Mouse (Mus musculus): Measurements from ENCODE around the gene Pcnp. TPM values are rescaled to one million over a fixed set of nuclear protein-coding genes. Genes with fewer than 3 reads are reported as not detected.

Pcnp gene
- polyA plus RNA-seq, 1 experiment from 2014 or later: 128 TPM

DNA sequence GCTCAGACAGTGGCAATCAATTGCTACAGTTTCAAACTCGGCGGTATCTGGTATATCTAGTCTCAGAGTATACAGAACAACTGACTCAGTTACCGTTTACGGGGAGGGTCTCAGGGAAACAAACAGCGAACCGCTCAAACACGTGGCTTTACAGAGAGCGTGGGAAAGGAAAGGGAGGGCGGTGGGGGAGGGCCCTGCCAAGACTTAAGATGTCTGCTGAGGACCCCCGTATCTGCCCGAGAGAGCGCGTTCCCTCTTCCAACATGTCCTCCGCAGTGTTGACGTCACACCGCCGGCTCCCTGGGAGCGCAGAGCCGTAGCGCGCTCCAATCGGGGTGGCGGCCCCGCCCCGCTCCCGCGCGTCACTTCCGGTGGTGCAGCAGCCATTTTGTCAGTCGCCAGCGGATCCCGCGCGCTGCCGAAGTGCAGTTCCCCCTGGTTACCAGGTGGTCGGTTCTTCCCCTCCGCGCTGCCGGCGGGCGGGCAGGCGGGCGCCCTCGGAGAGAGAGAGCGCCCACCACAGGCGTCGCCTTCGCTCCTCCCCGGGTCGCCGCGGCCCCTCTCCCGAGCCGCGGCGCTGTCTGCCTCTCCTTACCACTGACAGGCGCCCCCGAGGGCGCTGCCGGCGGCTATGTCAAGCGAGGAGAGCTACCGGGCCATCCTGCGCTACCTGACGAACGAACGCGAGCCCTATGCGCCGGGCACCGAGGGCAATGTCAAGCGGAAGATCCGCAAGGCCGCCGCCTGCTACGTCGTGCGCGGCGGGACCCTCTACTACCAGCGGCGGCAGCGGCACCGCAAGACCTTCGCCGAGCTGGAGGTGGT is 55.9 kb downstream of the Pcnp start, which contains the start of gene Zbtb11:
Zbtb11 (plus strand) TSS at position 453 of the 825 bp plus-strand sequence.
- DNase-seq (ENCODE audit: low spot score) (peak; percentile 100), ATAC-seq (ENCODE audit: low FRiP score, low TSS enrichment) (peak; percentile 97)
- Histone ChIP-seq H3K9me3 (ENCODE audit: control insufficient read depth, low read length) (no peaks in the 10 kb centered on the region), H3K36me3 (ENCODE audit: control insufficient read depth, insufficient read depth, low read length) (peaks cover 14% of the 10 kb centered on the region), H3K4me2 (replicated peaks; ENCODE audit: low read depth) (peak within 1 kb of the TSS; percentile 68), H3K4me1 (replicated peaks; ENCODE audit: control insufficient read depth, insufficient read depth) (no peaks in the 10 kb centered on the region), H3K27me3 (ENCODE audit: control insufficient read depth, insufficient read depth, low read length) (no peaks in the 10 kb centered on the region), H3K4me3 (ENCODE audit: low read depth, low read length) (peak within 1 kb of the TSS; percentile 100), H3K27ac (replicated peaks) (peak within 1 kb of the TSS; percentile 97), H3K9ac (ENCODE audit: low read length) (peak within 1 kb of the TSS; percentile 97)
- TF ChIP-seq CTCF (IDR thresholded peaks at IDR 0.05; ENCODE audit: low read depth) (peak; percentile 41), EP300 (optimal IDR thresholded peaks at IDR 0.05) (no peak)
- WGBS: under 1% methylated on average over 70 of the region's 86 CpGs

DNA sequence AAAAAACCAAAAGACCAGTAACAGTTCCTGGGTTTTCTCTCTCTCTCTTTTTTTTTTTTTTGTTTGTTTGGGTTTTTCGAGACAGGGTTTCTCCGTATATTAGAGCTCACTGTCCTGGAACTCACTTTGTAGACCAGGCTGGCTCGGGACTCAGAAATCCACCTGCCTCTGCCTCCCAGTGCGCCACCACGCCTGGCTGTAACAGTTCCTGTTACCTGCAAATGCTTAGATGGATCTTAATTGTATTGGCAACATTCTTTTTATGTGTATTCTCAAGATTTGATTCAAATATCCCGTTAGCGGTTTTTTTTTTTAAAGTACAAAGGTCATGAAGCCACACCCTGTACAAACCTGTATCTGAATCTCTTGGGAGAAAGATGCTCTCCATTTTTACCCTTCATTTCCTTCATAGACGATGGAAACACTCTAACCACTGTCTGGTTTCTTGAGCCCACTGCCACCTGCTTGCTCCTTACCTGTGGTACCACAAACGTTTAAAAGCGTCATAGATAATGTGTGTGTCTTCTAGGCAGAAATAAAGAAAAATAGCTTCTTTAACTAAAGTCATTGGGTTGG is 56.8 kb downstream of the Pcnp start:
- H3K4me3 ChIP-seq (ENCODE audit: low read depth, low read length): peak overlapping the region; percentile 100
- WGBS: 44% methylated on average over 10 of the region's 10 CpGs
- H3K4me2 ChIP-seq (replicated peaks; ENCODE audit: low read depth): peak overlapping the region; percentile 64
- H3K4me1 ChIP-seq (replicated peaks; ENCODE audit: control insufficient read depth, insufficient read depth): no peaks in the 10 kb centered on the region
- H3K9me3 ChIP-seq (ENCODE audit: control insufficient read depth, low read length): no peaks in the 10 kb centered on the region
- no peaks in the 10 kb centered on the region for H3K27me3 ChIP-seq (ENCODE audit: control insufficient read depth, insufficient read depth, low read length)
- DNase-seq (ENCODE audit: low spot score): no peak
- no peak for TF ChIP-seq EP300 (optimal IDR thresholded peaks at IDR 0.05)
- no peak for TF ChIP-seq CTCF (IDR thresholded peaks at IDR 0.05; ENCODE audit: low read depth)
- no peak for ATAC-seq (ENCODE audit: low FRiP score, low TSS enrichment)
- peaks cover 14% of the 10 kb centered on the region for H3K36me3 ChIP-seq (ENCODE audit: control insufficient read depth, insufficient read depth, low read length)
- peak overlapping the region; percentile 74 for H3K27ac ChIP-seq (replicated peaks)
- H3K9ac ChIP-seq (ENCODE audit: low read length): peak overlapping the region; percentile 54; the same call in 1 of the 2 replicates

GRCm38 (mm10) chr16:55971735-55972615 is 57.6 kb downstream of the Pcnp start:
- 0 out of 2 replicates have a peak, but pooled peaks have one; percentile 8 for TF ChIP-seq CTCF (IDR thresholded peaks at IDR 0.05; ENCODE audit: low read depth)
- no peak for TF ChIP-seq EP300 (optimal IDR thresholded peaks at IDR 0.05)
- H3K4me1 ChIP-seq (replicated peaks; ENCODE audit: control insufficient read depth, insufficient read depth): no peaks in the 10 kb centered on the region
- no peak overlapping the region for H3K27ac ChIP-seq (replicated peaks)
- DNase-seq (ENCODE audit: low spot score) (no peak), ATAC-seq (ENCODE audit: low FRiP score, low TSS enrichment) (no peak)
- no peaks in the 10 kb centered on the region for H3K27me3 ChIP-seq (ENCODE audit: control insufficient read depth, insufficient read depth, low read length)
- H3K9me3 ChIP-seq (ENCODE audit: control insufficient read depth, low read length): no peaks in the 10 kb centered on the region
- H3K4me2 ChIP-seq (replicated peaks; ENCODE audit: low read depth): no peak overlapping the region
- no peak overlapping the region for H3K9ac ChIP-seq (ENCODE audit: low read length)
- WGBS: 81% methylated on average over 6 of the region's 6 CpGs
- H3K36me3 ChIP-seq (ENCODE audit: control insufficient read depth, insufficient read depth, low read length): peaks cover 14% of the 10 kb centered on the region
- no peak overlapping the region for H3K4me3 ChIP-seq (ENCODE audit: low read depth, low read length)

DNA sequence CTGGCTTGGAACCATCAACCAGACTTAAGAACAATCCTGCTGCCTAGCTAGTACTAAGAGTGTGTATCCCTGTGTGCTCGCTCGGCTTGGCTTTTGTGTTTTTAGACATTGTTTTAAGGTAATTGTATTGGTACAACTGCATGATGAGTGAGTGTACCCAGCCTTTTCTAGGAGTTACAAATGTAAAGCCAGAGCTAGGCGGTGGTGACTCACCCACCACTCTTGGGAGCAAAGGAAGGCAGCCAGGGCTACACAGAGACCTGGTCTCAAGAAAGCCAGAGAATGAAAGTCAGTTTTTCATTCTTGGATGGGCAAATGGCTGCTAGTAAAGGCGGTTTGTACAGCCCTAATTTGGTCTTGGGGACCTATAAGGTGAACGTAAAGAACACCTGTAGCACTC is 59.1 kb downstream of the Pcnp start:
- Histone ChIP-seq H3K36me3 (ENCODE audit: control insufficient read depth, insufficient read depth, low read length) (peaks cover 14% of the 10 kb centered on the region), H3K27ac (replicated peaks) (no peak overlapping the region), H3K4me1 (replicated peaks; ENCODE audit: control insufficient read depth, insufficient read depth) (no peaks in the 10 kb centered on the region), H3K27me3 (ENCODE audit: control insufficient read depth, insufficient read depth, low read length) (no peaks in the 10 kb centered on the region), H3K9me3 (ENCODE audit: control insufficient read depth, low read length) (no peaks in the 10 kb centered on the region), H3K4me3 (ENCODE audit: low read depth, low read length) (no peak overlapping the region), H3K9ac (ENCODE audit: low read length) (no peak overlapping the region), H3K4me2 (replicated peaks; ENCODE audit: low read depth) (no peak overlapping the region)
- 92% methylated on average over 5 of the region's 5 CpGs for WGBS
- DNase-seq (ENCODE audit: low spot score): no peak
- TF ChIP-seq CTCF (IDR thresholded peaks at IDR 0.05; ENCODE audit: low read depth) (no peak), EP300 (optimal IDR thresholded peaks at IDR 0.05) (no peak)
- ATAC-seq (ENCODE audit: low FRiP score, low TSS enrichment): no peak

DNA sequence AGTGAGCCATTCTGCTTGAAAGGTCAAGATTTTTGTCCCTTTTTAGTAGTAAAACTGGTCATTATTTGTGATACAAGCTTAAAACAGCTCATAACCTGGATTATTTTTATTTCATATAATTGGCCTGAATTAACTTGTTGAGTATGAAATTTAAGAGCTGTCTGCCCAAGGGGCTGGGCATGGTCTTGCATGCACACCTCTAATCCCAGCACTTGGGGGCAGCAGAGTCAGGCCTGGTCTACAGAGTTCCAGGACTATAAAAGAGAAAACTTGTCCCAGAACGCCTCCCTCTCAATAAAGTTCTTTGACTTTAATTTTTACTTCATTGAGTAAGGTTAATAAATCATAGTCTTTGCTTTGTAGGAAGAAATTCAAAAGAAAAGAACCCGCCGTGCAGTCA is 60.4 kb downstream of the Pcnp start:
- H3K4me1 ChIP-seq (replicated peaks; ENCODE audit: control insufficient read depth, insufficient read depth): no peaks in the 10 kb centered on the region
- no peak overlapping the region for H3K9ac ChIP-seq (ENCODE audit: low read length)
- H3K36me3 ChIP-seq (ENCODE audit: control insufficient read depth, insufficient read depth, low read length): peaks cover 14% of the 10 kb centered on the region
- no peak overlapping the region for H3K4me3 ChIP-seq (ENCODE audit: low read depth, low read length)
- DNase-seq (ENCODE audit: low spot score) (peak; percentile 62), ATAC-seq (ENCODE audit: low FRiP score, low TSS enrichment) (no peak)
- WGBS: 50% methylated on average over 3 of the region's 3 CpGs
- H3K27ac ChIP-seq (replicated peaks): no peak overlapping the region
- no peak overlapping the region for H3K4me2 ChIP-seq (replicated peaks; ENCODE audit: low read depth)
- TF ChIP-seq CTCF (IDR thresholded peaks at IDR 0.05; ENCODE audit: low read depth) (peak; percentile 72), EP300 (optimal IDR thresholded peaks at IDR 0.05) (no peak)
- no peaks in the 10 kb centered on the region for H3K9me3 ChIP-seq (ENCODE audit: control insufficient read depth, low read length)
- H3K27me3 ChIP-seq (ENCODE audit: control insufficient read depth, insufficient read depth, low read length): no peaks in the 10 kb centered on the region
